Mouse (Mus musculus) A20 (cell line): ENCODE results near the gene Krtap14.

Experiments used
- DNase-seq: peaks from one replicate; pipeline ENCODE4 v3.0.0-alpha.2; 2011; ENCODE audit warnings: low read depth, low spot score

Gene Krtap14

GRCm38 (mm10) chr16:88826095-88826652 is at the start of gene Krtap14:
TSS of gene Krtap14 (minus strand) at chr16:88826145.
- no peak for DNase-seq

- DNase-seq, result no peak
These were observed 48.2 kb upstream of the Krtap14 start, which contains the start of gene Krtap19-2 for GRCm38 (mm10) chr16:88874169-88874568. TSS of gene Krtap19-2 (minus strand) at chr16:88874269.

GRCm38 (mm10) chr16:88869311-88869710 is 43.4 kb upstream of the Krtap14 start, which contains the start of gene Krtap19-1:
TSS of gene Krtap19-1 (minus strand) at chr16:88869411.
- DNase-seq, result no peak

- DNase-seq, result no peak
These were observed 39.0 kb upstream of the Krtap14 start for GRCm38 (mm10) chr16:88864887-88865407.

- DNase-seq, result peak; percentile 34
These were observed 25.5 kb upstream of the Krtap14 start for GRCm38 (mm10) chr16:88851450-88851849.

GRCm38 (mm10) chr16:88848558-88848957 is 22.6 kb upstream of the Krtap14 start:
- DNase-seq, result no peak

- DNase-seq, result no peak
These were observed 21.4 kb upstream of the Krtap14 start for GRCm38 (mm10) chr16:88847363-88847762.

GRCm38 (mm10) chr16:88826978-88827377 is 1.0 kb upstream of the Krtap14 start:
- no peak for DNase-seq

- DNase-seq, result peak; percentile 11
These were observed 2.2 kb downstream of the Krtap14 start for GRCm38 (mm10) chr16:88823736-88824135.

- DNase-seq, result no peak
These were observed 5.9 kb downstream of the Krtap14 start, which contains the start of gene Krtap15 for GRCm38 (mm10) chr16:88820066-88820465. TSS of gene Krtap15 (plus strand) at chr16:88820215.

GRCm38 (mm10) chr16:88811827-88812226 is 14.1 kb downstream of the Krtap14 start, which contains the start of gene Gm20741:
TSS of gene Gm20741 (minus strand) at chr16:88812220.
- DNase-seq, result peak; percentile 32

GRCm38 (mm10) chr16:88786786-88787185 is 39.2 kb downstream of the Krtap14 start:
- no peak for DNase-seq

- DNase-seq, result no peak
These were observed 48.3 kb downstream of the Krtap14 start, which contains the start of gene Gm5965 for GRCm38 (mm10) chr16:88777596-88777995. TSS of gene Gm5965 (plus strand) at chr16:88777896.

- DNase-seq, result no peak
These were observed 51.8 kb downstream of the Krtap14 start, which contains the start of gene 2310057N15Rik for GRCm38 (mm10) chr16:88774106-88774505. TSS of gene 2310057N15Rik (minus strand) at chr16:88774206.
